ENCODE assay signal across 21 mouse cellular contexts in genomic region chr8:49361443-49361842, GRCm38 (mm10).
DNase-seq lines count a peak whose midpoint lies in the region; ATAC-seq lines count a peak whose summit lies in the region.
"Had no signal": no experiment of that assay in that cellular context is flagged by ENCODE, and none has a peak within 500 bp of the region (broad histone marks: within the 10 kb centered on the region; RNA-seq: fewer than 3 reads in every experiment).

No protein-coding gene starts in this region.

- no peak overlapping the region for H3K4me3 ChIP-seq in limb, embryonic 10.5 days
- H3K4me3 ChIP-seq in limb, embryonic 11.5 days (ENCODE audit: low read depth, low read length) = no peak overlapping the region

- H3K4me1 ChIP-seq in limb, embryonic 10.5 days = peaks cover 44% of the 10 kb centered on the region
- H3K4me1 ChIP-seq in limb, embryonic 11.5 days (ENCODE audit: control insufficient read depth, insufficient read depth, low read length) = peaks cover 12% of the 10 kb centered on the region; the same call in 1 of the 2 replicates

- intact Hi-C loops in left cerebral cortex, postnatal 25 days (cut with DNase I) = no loop called here

- H3K27me3 ChIP-seq in limb, embryonic 10.5 days (ENCODE audit: low read depth, poor library complexity, severe bottlenecking) = no peaks in the 10 kb centered on the region
- no peaks in the 10 kb centered on the region for H3K27me3 ChIP-seq in limb, embryonic 11.5 days (ENCODE audit: control insufficient read depth, insufficient read depth, low read length)
- H3K27me3 ChIP-seq: CH12.LX had no signal

- no peak overlapping the region for H3K9ac ChIP-seq in limb, embryonic 11.5 days (ENCODE audit: low read length)

- H3K4me2 ChIP-seq in limb, embryonic 11.5 days (ENCODE audit: low read depth, severe bottlenecking) = no peak overlapping the region

- H3K9me3 ChIP-seq in limb, embryonic 10.5 days (replicated peaks) = no peaks in the 10 kb centered on the region
- no peaks in the 10 kb centered on the region for H3K9me3 ChIP-seq in limb, embryonic 11.5 days (ENCODE audit: control insufficient read depth, low read length)
- H3K9me3 ChIP-seq: G1E had no signal

- WGBS in limb, embryonic 10.5 days = 27% methylated on average over 2 of the region's 2 CpGs
- WGBS in limb, embryonic 11.5 days = 11% methylated on average over 2 of the region's 2 CpGs

- peak; percentile 68; the same call in 1 of the 2 replicates for ATAC-seq in limb, embryonic 11.5 days (ENCODE audit: insufficient number of reproducible peaks, low FRiP score, low TSS enrichment, low read depth)
- ATAC-seq: activated CD4-positive, CD25-positive, alpha-beta regulatory T cell, adult 4 months; CD4-positive, CD25-positive, alpha-beta regulatory T cell, adult 4 months; Patski had no signal

- peak overlapping the region; percentile 53; the same call in 1 of the 2 replicates for H3K27ac ChIP-seq in limb, embryonic 10.5 days
- H3K27ac ChIP-seq in limb, embryonic 11.5 days (replicated peaks; ENCODE audit: low read depth, low read length) = no peak overlapping the region

- no peaks in the 10 kb centered on the region for H3K36me3 ChIP-seq in limb, embryonic 10.5 days
- H3K36me3 ChIP-seq in limb, embryonic 11.5 days (ENCODE audit: control insufficient read depth, insufficient read depth, low read length) = no peaks in the 10 kb centered on the region
- H3K36me3 ChIP-seq: G1E had no signal

- DNase-seq in forelimb bud, embryonic 11.5 days (ENCODE audit: low read depth, low spot score) = peak; percentile 51
- no peak for DNase-seq in limb, embryonic 10.5 days (ENCODE audit: low spot score)
- DNase-seq in limb, embryonic 11.5 days (ENCODE audit: low spot score) = no peak
- no peak for DNase-seq in layer of hippocampus, postnatal 25 days (ENCODE audit: extremely low spot score in 1 of 2, low spot score in 1 of 2)
- no peak for DNase-seq in left cerebral cortex, postnatal 25 days (ENCODE audit: low spot score in 2 of 2)
- DNase-seq in urinary bladder, postnatal 14 days (ENCODE audit: low spot score) = no peak
- DNase-seq: adrenal gland, adult 2 months; adrenal gland, adult 8-10 months; adrenal gland, postnatal 10 days; adrenal gland, postnatal 14 days; adrenal gland, postnatal 25 days; adrenal gland, postnatal 36 days; B cell, adult 2 months; cerebellum, adult 11 months; cerebellum, adult 11-12 months; cerebellum, adult 18-20 months had no signal
